Mouse (Mus musculus): ENCODE data around the gene Zfp385c. TPM values are rescaled to one million over a fixed set of nuclear protein-coding genes. Genes with fewer than 3 reads are reported as not detected.

Gene Zfp385c
- not detected for total RNA-seq (2023)

GRCm38 (mm10) chr11:100692164-100692616 lies at the start of gene Zfp385c:
Zfp385c (minus strand) TSS chr11:100692455.

GRCm38 (mm10) chr11:100738066-100738604 lies 45.9 kb upstream of the Zfp385c start, which contains the start of gene Rab5c:
Rab5c (minus strand) TSS chr11:100738215.

GRCm38 (mm10) chr11:100713735-100714533 lies 21.7 kb upstream of the Zfp385c start, which contains the start of gene Hspb9:
Hspb9 (plus strand) TSS chr11:100713850.

DNA sequence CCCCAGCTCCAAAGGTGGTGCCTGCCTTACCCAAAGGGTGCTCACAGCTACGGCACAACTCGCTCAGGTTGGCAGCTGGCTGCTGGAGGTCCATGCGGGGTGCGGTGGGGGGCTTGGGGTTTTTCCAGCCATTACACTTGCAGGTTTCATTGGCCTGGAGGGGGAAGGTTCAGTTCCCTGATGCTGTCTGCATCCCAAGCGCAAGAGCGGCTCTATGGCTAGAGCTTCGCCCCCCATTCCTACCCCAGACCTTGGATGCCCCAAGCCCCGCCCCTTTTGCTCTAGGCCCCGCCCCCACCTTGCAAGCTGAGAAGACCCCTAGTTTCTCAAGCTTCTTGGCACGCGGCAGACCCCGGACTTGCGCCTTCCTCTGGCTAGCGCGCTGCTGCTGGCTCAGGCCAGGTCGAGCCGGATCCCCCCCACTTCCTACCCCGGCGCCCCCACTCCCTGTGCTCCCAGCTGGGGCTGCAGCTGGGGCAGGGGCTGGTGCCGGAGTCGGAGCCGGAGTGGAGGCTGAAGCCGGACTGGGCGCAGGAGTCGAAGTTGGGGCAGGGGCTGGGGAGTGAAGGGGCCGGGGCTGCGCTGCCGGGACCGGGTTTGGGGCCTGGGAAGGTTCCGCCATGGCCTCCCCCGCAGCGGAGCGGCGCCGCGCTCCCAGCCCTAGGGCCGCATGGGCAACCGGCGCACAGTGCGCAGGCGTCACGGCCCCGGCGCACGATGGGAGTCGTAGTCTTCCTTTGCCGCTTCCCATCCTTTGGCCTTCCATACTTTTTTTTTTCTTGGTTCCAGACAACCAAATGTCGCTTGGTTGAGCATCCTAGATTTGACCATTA lies 19.7 kb upstream of the Zfp385c start, which contains the start of gene Kat2a:
Gene Kat2a (minus strand): TSS at position 683 of the 833 bp plus-strand sequence.

GRCm38 (mm10) chr11:100703851-100704531 lies 11.7 kb upstream of the Zfp385c start, which contains the start of gene Dhx58:
Dhx58 (minus strand) TSS chr11:100704271.

DNA sequence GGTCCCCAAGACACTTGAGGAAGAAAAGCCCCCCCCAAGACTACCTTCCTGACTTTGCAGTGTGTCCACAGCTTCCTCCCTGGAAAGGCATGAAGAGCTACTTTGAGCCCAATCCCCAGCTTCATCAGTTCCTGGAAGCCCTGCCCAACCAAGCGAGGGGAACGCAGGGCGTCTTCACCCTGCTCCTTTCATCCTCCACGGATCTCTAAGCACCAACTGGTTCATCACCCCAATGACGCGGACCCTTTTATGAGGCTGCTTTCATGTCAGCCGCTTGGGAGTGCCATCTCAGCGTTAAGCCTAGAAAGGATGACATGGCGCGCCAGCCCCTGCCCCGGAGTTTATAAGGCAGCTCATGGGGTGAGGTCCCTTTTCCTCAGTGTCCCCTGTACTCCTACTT lies 72.3 kb downstream of the Zfp385c start, which contains the start of gene Dnajc7:
Gene Dnajc7 (minus strand): TSS at position 187 of the 400 bp plus-strand sequence.

DNA sequence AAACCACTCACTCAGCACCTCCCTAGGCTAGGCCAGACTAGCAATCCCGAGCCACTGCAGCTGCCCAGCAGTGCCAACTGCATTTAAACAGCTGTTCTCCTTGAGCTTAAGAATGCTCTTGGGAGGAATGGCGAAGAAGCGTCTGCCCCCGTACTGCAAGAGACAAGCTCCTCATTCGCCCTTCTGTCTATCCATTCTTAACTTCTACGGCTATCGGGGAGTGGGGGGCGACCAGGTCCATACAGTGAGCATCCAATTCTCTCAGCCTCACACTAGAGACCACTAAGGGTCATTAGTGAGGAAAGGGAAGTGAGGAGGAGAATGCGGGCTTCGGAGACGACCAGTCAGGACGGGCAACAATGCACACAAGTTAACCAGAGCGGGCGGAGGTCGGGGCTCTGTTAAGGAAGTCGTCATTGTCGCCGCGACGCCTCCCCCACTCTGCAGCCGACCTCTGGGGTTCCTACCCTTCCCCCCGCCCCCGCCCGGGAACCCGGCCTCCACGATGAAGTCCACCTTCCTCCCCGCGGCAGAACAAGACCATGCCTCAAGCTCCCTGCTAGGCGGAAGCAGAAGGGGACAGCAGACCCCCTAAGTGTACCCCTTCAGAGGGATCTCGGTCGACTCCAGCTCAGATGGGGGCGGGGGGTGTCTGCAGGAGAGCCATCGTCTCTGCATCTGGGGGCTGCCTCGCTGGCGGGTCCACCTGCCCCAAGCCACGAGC lies 73.3 kb downstream of the Zfp385c start, which contains the start of gene Nkiras2:
Gene Nkiras2 (plus strand): TSS at position 484 of the 724 bp plus-strand sequence.

Other genes starting within 250 kb of the Zfp385c start
- 10 to 100 TPM; 10.6 to 12.7 TPM for gene Klhl11, start 219.7 kb downstream of the Zfp385c start, total RNA-seq (2023)
- 100 to 1,000 TPM; 119 to 124 TPM for gene Acly, start 164.5 kb downstream of the Zfp385c start, total RNA-seq (2023)
- gene Ttc25, start 146.8 kb downstream of the Zfp385c start, total RNA-seq (2023), result not detected
- 10 to 100 TPM; 14.2 to 15.8 TPM for gene Cnp, start 117.6 kb downstream of the Zfp385c start, total RNA-seq (2023)
- gene Nkiras2, start 73.2 kb downstream of the Zfp385c start, total RNA-seq (2023), result 10 to 100 TPM; 43.2 to 47.8 TPM
- gene Dnajc7, start 72.3 kb downstream of the Zfp385c start, total RNA-seq (2023), result 100 to 1,000 TPM; 121 to 134 TPM
- gene Dhx58, start 11.8 kb upstream of the Zfp385c start, total RNA-seq (2023), result 10 to 100 TPM; 25.4 to 25.9 TPM
- 10 to 100 TPM; 10.6 to 11.4 TPM for gene Kat2a, start 20.0 kb upstream of the Zfp385c start, total RNA-seq (2023)
- gene Hspb9, start 21.4 kb upstream of the Zfp385c start, total RNA-seq (2023), result under 1 TPM in 1 of 2 experiments, not detected in 1; 0.60 TPM
- gene Rab5c, start 45.8 kb upstream of the Zfp385c start, total RNA-seq (2023), result 100 to 1,000 TPM; 175 to 177 TPM
- gene Kcnh4, start 67.5 kb upstream of the Zfp385c start, total RNA-seq (2023), result not detected
- not detected for gene Hcrt, start 70.5 kb upstream of the Zfp385c start, total RNA-seq (2023)
- 10 to 100 TPM in 1 of 2 experiments, 1 to 10 TPM in 1; 9.9 to 10.6 TPM for gene Ghdc, start 78.5 kb upstream of the Zfp385c start, total RNA-seq (2023)
- 10 to 100 TPM; 84.9 to 98.5 TPM for gene Stat5b, start 158.3 kb upstream of the Zfp385c start, total RNA-seq (2023)
- gene Stat5a, start 166.9 kb upstream of the Zfp385c start, total RNA-seq (2023), result 10 to 100 TPM; 30.3 to 36.4 TPM
- 100 to 1,000 TPM; 207 to 249 TPM for gene Stat3, start 247.1 kb upstream of the Zfp385c start, total RNA-seq (2023)